Mouse (Mus musculus) left cerebral cortex, adult 2 months (tissue): Measurements from ENCODE around the gene Napepld. TPM values are rescaled to one million over a fixed set of nuclear protein-coding genes. Genes with fewer than 3 reads are reported as not detected.
A peak's percentile ranks its signal among the peaks of the same experiment; 100 is the strongest.

Experiments
- DNase-seq, 2 experiments: peaks; one replicate each; pipeline ENCODE4 v3.0.0; 2021 to 2022; ENCODE audit warnings: low spot score in 2 of 2, mixed read lengths in 1 of 2; ENCODE audit errors: extremely low spot score in 1 of 2
- H3K27ac ChIP-seq: fragments of 200-600 bp; 2 replicates; pipeline ENCODE4 v1.8.1; 2022
- H3K4me3 ChIP-seq: fragments of 200-600 bp; 2 replicates; pipeline ENCODE4 v1.8.1; 2022
- CTCF ChIP-seq: fragments of 200-600 bp; IDR thresholded peaks from 2 replicates; pipeline ENCODE4 v1.8.1; 2022; ENCODE audit warnings: antibody characterized with exemption, mild to moderate bottlenecking, moderate library complexity
- intact Hi-C: fragments of 180-260 bp; cut with DNase I; formaldehyde crosslinking; loops from one replicate; pipeline ENCODE4 v1.15.1; 2025
- total RNA-seq, 2 experiments: library from RNA; stranded (reverse); gene quantifications; 2 replicates each; pipeline ENCODE4 v1.2.3; 2021

Gene Napepld
- total RNA-seq, 2 experiments from 2014 or later, result 13.5 to 15.5 TPM

GRCm38 (mm10) chr5:21678363-21678762, 22.8 kb downstream of the Napepld start:
- H3K27ac ChIP-seq, result no peak overlapping the region
- intact Hi-C loops, result no loop called here
- no peak for DNase-seq
- TF ChIP-seq CTCF, result no peak
- H3K4me3 ChIP-seq, result no peak overlapping the region

- no peak overlapping the region for H3K27ac ChIP-seq
- intact Hi-C loops, result no loop called here
- DNase-seq, result no peak
- no peak overlapping the region for H3K4me3 ChIP-seq
- no peak; the same call in 1 of the 2 replicates for TF ChIP-seq CTCF
These were observed 23.3 kb downstream of the Napepld start for GRCm38 (mm10) chr5:21677939-21678338.

- intact Hi-C loops, result no loop called here
- no peak for TF ChIP-seq CTCF
These were observed 25.7 kb downstream of the Napepld start for GRCm38 (mm10) chr5:21675494-21675893.

GRCm38 (mm10) chr5:21675019-21675418, 26.2 kb downstream of the Napepld start:
- DNase-seq, result no peak
- TF ChIP-seq CTCF, result no peak
- intact Hi-C loops, result no loop called here
- Histone ChIP-seq H3K4me3 (no peak overlapping the region), H3K27ac (no peak overlapping the region)

More at GRCm38 (mm10) chr5:21675494-21675893, 25.7 kb downstream of the Napepld start:
- no peak for DNase-seq
- Histone ChIP-seq H3K27ac (no peak overlapping the region), H3K4me3 (no peak overlapping the region)

GRCm38 (mm10) chr5:21673742-21674141, 27.5 kb downstream of the Napepld start:
- intact Hi-C loops, result no loop called here
- DNase-seq, result no peak
- TF ChIP-seq CTCF, result no peak
- Histone ChIP-seq H3K4me3 (no peak overlapping the region), H3K27ac (peak overlapping the region; percentile 24; the same call in 1 of the 2 replicates)

GRCm38 (mm10) chr5:21672812-21673635, 28.2 kb downstream of the Napepld start:
- DNase-seq, result no peak
- peak overlapping the region; percentile 64 for H3K27ac ChIP-seq
- TF ChIP-seq CTCF, result no peak
- intact Hi-C loops, result no loop called here
- peak overlapping the region; percentile 37 for H3K4me3 ChIP-seq

- DNase-seq, result no peak
- intact Hi-C loops, result loop anchor here (5.0 kb wide), 1 partner anchor 118 kb away; the partner anchor contains the start of genes Dnajc2 and Psmc2
- TF ChIP-seq CTCF, result no peak; the same call in 1 of the 2 replicates
- no peak overlapping the region for H3K4me3 ChIP-seq
- no peak overlapping the region for H3K27ac ChIP-seq
These were observed 31.9 kb downstream of the Napepld start for GRCm38 (mm10) chr5:21669307-21669706.

GRCm38 (mm10) chr5:21667191-21668137, 33.7 kb downstream of the Napepld start:
- H3K4me3 ChIP-seq, result no peak overlapping the region
- H3K27ac ChIP-seq, result no peak overlapping the region
- TF ChIP-seq CTCF, result no peak; the same call in 1 of the 2 replicates
- no peak for DNase-seq
- intact Hi-C loops, result loop anchor here (5.0 kb wide), 1 partner anchor 120 kb away; the partner anchor contains the start of genes Dnajc2 and Psmc2

GRCm38 (mm10) chr5:21663081-21663480, 38.1 kb downstream of the Napepld start:
- Histone ChIP-seq H3K27ac (no peak overlapping the region), H3K4me3 (no peak overlapping the region)
- intact Hi-C loops, result no loop called here
- TF ChIP-seq CTCF, result no peak
- DNase-seq, result no peak

GRCm38 (mm10) chr5:21660850-21661249, 40.3 kb downstream of the Napepld start:
- no peak for DNase-seq
- Histone ChIP-seq H3K27ac (peak overlapping the region; percentile 28; the same call in 1 of the 2 replicates), H3K4me3 (no peak overlapping the region)
- intact Hi-C loops, result no loop called here
- TF ChIP-seq CTCF, result no peak

- intact Hi-C loops, result loop anchor here (1.0 to 5.0 kb wide), 3 partner anchors 42 to 858 kb away; partner anchors contain the start of genes Napepld and Pmpcb
- Histone ChIP-seq H3K4me3 (no peak overlapping the region), H3K27ac (peak overlapping the region; percentile 56; the same call in 1 of the 2 replicates)
- peak; percentile 94 for TF ChIP-seq CTCF
- DNase-seq, result peak; percentile 74 to 84
These were observed 42.4 kb downstream of the Napepld start for GRCm38 (mm10) chr5:21658623-21659395.
